Mouse (Mus musculus): ENCODE results near the gene Gm17509. TPM values are rescaled to one million over a fixed set of nuclear protein-coding genes. Genes with fewer than 3 reads are reported as not detected.
"Not testable (repeated sequence)": the region's sequence is repeated elsewhere in the genome, so short reads cannot be mapped to it uniquely, and the experiment has no call there.

Gm17509 gene
- polyA plus RNA-seq, 1 experiment from 2014 or later: 0.48 TPM

DNA sequence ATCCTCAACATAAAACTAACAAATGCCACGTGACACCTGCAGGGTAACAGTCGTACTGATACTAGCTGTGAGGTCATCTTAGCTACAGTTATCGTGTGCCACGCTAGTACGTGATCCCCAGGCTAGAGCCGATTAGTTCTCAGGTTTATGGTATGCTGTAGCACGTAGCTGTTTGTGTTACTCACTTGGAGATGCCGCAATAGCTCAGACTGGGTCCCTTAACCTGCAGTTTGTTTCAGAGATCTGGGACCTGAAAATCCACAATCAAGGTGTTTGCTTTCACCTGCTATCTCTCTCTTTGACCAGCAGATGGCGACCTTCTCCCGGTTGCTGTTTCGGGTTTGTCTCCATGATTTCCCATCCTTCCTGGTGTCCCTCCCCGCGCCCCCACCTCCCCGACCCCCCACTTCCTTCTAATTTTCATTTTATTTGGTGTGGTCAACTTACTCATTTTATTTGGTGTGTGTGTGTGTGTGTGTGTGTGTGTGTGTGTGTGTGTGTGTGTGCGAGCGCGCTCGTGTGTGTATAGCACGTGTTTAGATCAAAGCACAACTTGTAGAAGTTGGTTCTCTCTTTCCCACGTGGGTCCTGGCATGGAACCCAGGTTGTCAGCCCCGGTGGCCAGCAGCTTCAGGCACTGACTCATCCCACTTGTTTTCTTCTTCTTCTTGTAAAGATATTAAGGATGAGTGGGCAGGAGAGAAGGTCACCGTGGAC is 18.0 kb downstream of the Gm17509 start:
- Histone ChIP-seq H3K4me2 (replicated peaks) (peak overlapping the region; percentile 31), H3K27ac (no peak overlapping the region), H3K36me3 (no peaks in the 10 kb centered on the region), H3K27me3 (replicated peaks) (no peaks in the 10 kb centered on the region), H3K4me3 (no peak overlapping the region), H3K4me1 (no peaks in the 10 kb centered on the region), H3K9ac (no peak overlapping the region), H3K9me3 (no peaks in the 10 kb centered on the region)
- peak; percentile 72 for ATAC-seq (ENCODE audit: low FRiP score, low read depth)
- 46% methylated on average over 22 of the region's 22 CpGs for WGBS

DNA sequence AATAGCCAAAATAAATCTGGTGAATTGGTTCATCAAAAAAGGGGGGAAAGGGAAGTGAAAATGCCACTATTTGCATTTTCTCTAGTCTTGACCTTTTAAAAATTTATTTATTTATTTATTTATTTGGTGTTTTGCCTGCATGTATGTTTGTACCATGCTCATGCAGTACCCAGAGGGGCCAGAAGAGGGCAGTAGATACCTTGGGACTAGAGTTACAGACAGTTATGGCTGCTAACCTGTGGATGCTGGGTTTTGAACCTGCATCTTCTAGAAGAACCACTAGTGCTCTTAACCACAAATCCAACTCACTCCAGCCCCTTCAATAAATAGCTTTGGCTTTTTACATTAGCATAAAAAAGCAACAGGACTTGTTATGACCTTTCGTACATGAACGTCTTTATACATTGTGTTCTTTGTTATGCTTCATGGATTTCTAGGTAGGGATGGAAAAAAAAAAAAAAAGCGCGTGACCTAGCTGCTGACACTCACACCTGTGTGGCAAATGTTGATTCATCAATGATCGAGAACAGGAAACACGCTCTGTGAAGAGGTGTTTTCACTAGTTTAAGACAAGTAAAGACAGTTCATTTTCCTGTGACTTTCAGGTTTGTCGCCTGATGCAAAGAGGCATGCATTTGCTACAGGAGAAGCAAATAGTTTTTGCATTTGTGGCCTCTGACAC is 22.3 kb downstream of the Gm17509 start:
- WGBS: 90% methylated on average over 7 of the region's 7 CpGs
- no peaks in the 10 kb centered on the region for H3K4me1 ChIP-seq
- H3K27me3 ChIP-seq (replicated peaks): no peaks in the 10 kb centered on the region
- H3K9ac ChIP-seq: no peak overlapping the region
- no peak overlapping the region for H3K4me2 ChIP-seq (replicated peaks)
- H3K4me3 ChIP-seq: no peak overlapping the region
- no peak for ATAC-seq (ENCODE audit: low FRiP score, low read depth)
- H3K27ac ChIP-seq: no peak overlapping the region
- no peaks in the 10 kb centered on the region for H3K36me3 ChIP-seq
- H3K9me3 ChIP-seq: no peaks in the 10 kb centered on the region

DNA sequence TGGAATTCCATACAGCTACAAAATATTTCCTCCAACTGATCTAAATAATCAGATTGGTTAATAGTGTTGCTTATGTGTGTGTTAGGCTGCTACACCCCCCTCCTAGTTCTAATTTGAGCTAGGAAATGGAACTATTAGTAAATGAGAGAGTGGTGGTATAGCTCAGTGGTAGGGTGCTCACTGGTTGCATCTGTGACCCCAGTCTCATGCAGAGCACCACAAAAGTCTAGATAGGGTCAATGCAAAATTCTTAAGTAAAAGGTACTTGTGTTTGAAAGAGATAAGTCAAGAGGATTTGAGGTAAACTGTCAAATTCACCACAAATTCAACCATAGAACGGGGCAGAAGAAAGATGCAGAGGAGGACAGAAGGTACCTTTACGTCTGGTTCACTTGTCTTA is 23.2 kb downstream of the Gm17509 start:
- H3K4me2 ChIP-seq (replicated peaks): no peak overlapping the region
- H3K36me3 ChIP-seq: no peaks in the 10 kb centered on the region
- no peak overlapping the region for H3K27ac ChIP-seq
- no peak overlapping the region for H3K4me3 ChIP-seq
- WGBS: 93% methylated on average over 2 of the region's 2 CpGs
- no peaks in the 10 kb centered on the region for H3K9me3 ChIP-seq
- H3K4me1 ChIP-seq: no peaks in the 10 kb centered on the region
- no peaks in the 10 kb centered on the region for H3K27me3 ChIP-seq (replicated peaks)
- no peak overlapping the region for H3K9ac ChIP-seq
- ATAC-seq (ENCODE audit: low FRiP score, low read depth): no peak

DNA sequence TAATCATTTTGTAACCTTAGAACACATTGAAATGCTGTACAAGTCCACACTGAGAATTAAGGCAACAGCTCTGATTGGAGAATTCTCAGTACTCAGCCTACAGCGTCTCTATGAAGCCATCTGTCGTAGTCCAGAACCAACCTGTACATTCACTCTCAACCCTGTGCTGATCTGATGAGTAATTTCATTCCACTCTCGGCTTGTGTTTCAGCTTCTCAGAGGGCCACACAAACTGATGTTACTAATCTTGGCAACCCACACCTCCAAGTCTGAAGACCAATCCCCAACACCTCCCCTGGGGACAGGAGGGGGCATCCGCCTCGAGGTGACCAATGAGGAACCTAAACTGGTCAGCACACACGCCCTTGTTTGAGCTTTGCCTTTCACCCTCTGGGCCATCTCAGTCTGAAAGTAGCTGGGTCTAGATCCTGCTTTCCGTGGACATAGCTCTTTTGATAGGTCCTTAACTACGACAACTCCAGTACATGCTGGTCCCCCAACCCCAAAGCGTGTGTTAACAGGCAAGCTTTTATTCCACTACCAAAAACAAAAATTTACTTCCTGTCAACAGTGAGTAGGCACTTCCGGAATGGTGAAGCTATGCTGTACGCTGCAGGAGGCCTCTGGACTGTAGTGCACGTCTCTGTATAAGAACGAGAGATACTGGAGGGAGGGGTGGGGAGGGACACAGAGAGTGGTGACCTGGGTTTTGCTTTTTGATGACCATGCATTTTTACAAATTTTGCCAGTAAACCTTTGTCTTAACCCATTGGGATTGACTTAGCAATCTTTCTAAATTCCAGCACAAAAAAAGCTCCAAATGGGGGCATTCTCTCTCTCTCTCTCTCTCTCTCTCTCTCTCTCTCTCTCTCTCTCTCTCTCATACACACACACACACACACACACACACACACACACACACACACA is 25.0 kb downstream of the Gm17509 start:
- no peaks in the 10 kb centered on the region for H3K4me1 ChIP-seq
- no peak for ATAC-seq (ENCODE audit: low FRiP score, low read depth)
- 89% methylated on average over 13 of the region's 13 CpGs for WGBS

DNA sequence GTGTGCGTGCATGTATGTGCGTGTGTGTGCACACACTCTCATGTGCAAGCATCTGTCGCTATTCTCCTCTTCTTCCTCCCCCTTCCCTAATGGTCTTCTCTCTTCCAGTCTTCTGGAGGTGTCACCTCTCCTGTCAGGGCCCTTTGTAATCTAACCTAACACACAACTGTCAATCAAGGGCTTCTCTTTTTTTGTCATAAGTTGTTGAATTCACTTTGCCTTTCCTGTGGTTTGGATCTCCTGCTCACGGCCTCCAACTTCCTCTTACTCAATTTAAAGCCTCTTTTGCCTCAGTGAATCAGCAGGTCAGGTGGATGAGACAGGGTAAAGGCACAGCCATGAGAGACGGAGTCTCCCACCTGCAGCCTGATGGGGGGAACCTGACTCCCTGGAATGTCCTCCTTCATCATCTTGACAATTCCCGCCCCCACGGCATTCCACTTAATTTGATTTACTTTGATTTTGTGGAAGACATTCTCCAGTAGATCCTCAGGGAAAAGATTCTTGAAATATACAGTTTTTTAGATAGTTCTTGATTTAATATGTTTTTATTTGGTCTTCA is 27.4 kb downstream of the Gm17509 start:
- WGBS: 73% methylated on average over 7 of the region's 7 CpGs
- Histone ChIP-seq H3K27ac (no peak overlapping the region), H3K27me3 (replicated peaks) (no peaks in the 10 kb centered on the region), H3K36me3 (no peaks in the 10 kb centered on the region), H3K4me1 (no peaks in the 10 kb centered on the region), H3K4me3 (no peak overlapping the region), H3K9ac (no peak overlapping the region), H3K9me3 (no peaks in the 10 kb centered on the region), H3K4me2 (replicated peaks) (no peak overlapping the region)
- ATAC-seq (ENCODE audit: low FRiP score, low read depth): no peak

More for the DNA sequence above, 25.0 kb downstream of the Gm17509 start:
- no peak overlapping the region for H3K9ac ChIP-seq
- H3K27me3 ChIP-seq (replicated peaks): no peaks in the 10 kb centered on the region
- H3K4me3 ChIP-seq: no peak overlapping the region
- no peak overlapping the region for H3K4me2 ChIP-seq (replicated peaks)
- H3K27ac ChIP-seq: no peak overlapping the region
- H3K36me3 ChIP-seq: no peaks in the 10 kb centered on the region
- H3K9me3 ChIP-seq: no peaks in the 10 kb centered on the region

DNA sequence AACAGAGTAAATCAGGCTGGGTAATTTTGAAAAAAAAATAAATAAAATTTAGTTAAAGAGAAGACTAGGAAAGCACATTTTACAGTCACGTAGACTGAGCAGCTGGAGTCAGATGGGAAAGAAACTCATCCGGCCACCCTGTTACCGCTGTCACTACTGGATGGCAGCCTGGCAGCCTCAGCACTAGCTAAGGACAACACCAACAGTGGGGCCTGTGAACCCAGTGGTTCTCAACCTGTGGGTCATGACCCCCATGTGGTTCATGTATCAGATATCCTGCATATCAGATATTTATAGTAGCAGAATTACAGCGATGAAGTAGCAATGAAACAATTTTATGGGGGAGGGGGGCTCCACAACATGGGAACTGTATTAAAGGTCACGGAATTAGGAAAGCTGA is 28.7 kb downstream of the Gm17509 start:
- no peak for ATAC-seq (ENCODE audit: low FRiP score, low read depth)
- H3K27ac ChIP-seq: no peak overlapping the region
- no peak overlapping the region for H3K9ac ChIP-seq
- no peak overlapping the region for H3K4me3 ChIP-seq
- 86% methylated on average over 5 of the region's 5 CpGs for WGBS
- H3K27me3 ChIP-seq (replicated peaks): no peaks in the 10 kb centered on the region
- H3K9me3 ChIP-seq: no peaks in the 10 kb centered on the region
- no peaks in the 10 kb centered on the region for H3K36me3 ChIP-seq
- no peaks in the 10 kb centered on the region for H3K4me1 ChIP-seq
- H3K4me2 ChIP-seq (replicated peaks): no peak overlapping the region

DNA sequence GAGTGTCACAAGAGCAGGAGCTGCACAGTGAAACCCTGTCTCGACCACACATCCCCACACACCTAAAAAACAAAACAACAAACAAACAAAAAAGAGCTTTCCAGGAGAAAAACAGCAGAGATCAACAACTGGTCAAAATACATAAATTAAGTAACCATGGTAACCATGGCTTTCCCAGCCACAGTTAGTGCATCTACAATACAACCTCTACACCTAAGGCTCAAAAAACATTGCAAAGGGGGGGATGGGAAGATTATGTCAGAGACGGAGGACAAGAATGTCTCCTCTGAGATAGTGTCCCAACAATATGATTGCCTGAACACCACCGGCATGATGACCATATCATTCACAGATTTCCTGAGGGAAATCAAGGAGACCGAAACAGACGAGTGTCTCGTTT is 35.5 kb downstream of the Gm17509 start:
- no peak overlapping the region for H3K27ac ChIP-seq
- no peak overlapping the region for H3K4me3 ChIP-seq
- no peak overlapping the region for H3K9ac ChIP-seq
- no peaks in the 10 kb centered on the region for H3K36me3 ChIP-seq
- no peaks in the 10 kb centered on the region for H3K27me3 ChIP-seq (replicated peaks)
- H3K4me1 ChIP-seq: no peaks in the 10 kb centered on the region
- no peak overlapping the region for H3K4me2 ChIP-seq (replicated peaks)
- ATAC-seq (ENCODE audit: low FRiP score, low read depth): no peak
- 77% methylated on average over 6 of the region's 6 CpGs for WGBS
- H3K9me3 ChIP-seq: no peaks in the 10 kb centered on the region

DNA sequence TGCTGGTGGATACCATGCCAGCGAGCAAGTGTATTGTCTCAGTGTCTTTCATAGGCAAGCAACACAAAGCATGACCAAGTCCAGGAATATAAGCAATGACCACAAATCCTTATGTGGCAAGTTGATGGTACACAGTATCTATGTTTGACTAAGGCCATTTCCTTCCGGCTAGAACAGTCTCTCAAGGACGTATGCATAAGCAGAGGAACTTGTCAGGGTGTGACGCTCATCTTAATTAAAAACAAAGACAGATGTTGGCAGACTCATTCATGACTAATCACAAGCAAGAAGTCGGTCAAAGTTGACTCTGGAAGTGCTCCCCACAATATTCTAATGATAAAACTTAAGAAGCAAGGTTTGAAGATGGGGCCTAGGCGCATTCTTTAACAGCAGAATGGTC is 37.6 kb downstream of the Gm17509 start:
- no peak overlapping the region for H3K4me2 ChIP-seq (replicated peaks)
- no peaks in the 10 kb centered on the region for H3K4me1 ChIP-seq
- H3K9ac ChIP-seq: no peak overlapping the region
- no peak overlapping the region for H3K4me3 ChIP-seq
- 83% methylated on average over 6 of the region's 6 CpGs for WGBS
- no peak for ATAC-seq (ENCODE audit: low FRiP score, low read depth)
- H3K27me3 ChIP-seq (replicated peaks): no peaks in the 10 kb centered on the region
- H3K27ac ChIP-seq: no peak overlapping the region
- no peaks in the 10 kb centered on the region for H3K9me3 ChIP-seq
- H3K36me3 ChIP-seq: no peaks in the 10 kb centered on the region

DNA sequence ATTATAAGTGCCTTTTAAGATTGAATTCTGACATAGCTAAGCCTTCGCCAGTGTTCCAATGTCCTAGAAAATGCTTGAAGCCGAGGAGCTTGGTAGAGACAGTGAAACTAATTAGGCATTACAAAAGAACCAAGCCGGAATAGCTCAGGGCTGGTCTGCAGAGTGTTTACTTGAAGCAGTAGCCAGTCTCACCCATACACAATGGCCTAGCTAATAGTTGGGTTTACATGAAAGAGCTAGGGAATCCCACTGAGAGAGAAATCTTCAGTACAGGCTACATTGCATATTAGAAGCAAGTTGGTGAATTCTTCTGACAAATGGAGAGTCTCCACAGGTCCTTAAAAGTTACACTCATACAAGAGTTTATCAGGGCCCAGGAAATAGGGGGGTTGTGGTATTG is 40.0 kb downstream of the Gm17509 start:
- not testable (repeated sequence) for H3K27me3 ChIP-seq (replicated peaks); H3K27ac ChIP-seq; H3K36me3 ChIP-seq; H3K4me2 ChIP-seq (replicated peaks); H3K9ac ChIP-seq; ATAC-seq (ENCODE audit: low FRiP score, low read depth); H3K4me3 ChIP-seq; H3K9me3 ChIP-seq; H3K4me1 ChIP-seq
- WGBS: 56% methylated on average over 3 of the region's 3 CpGs

Other genes starting within 250 kb of the Gm17509 start
- gene Parp8, start 195.5 kb downstream of the Gm17509 start, polyA plus RNA-seq (2016; fragmentation: Nextera tagmentation; extraction: Ambion mirVana): 17.3 and 19.5 TPM in 2 replicates
- 14.1 and 16.7 TPM in 2 replicates for gene Emb, start 12.5 kb downstream of the Gm17509 start, polyA plus RNA-seq (2016; fragmentation: Nextera tagmentation; extraction: Ambion mirVana)